Mouse (Mus musculus) adrenal gland, postnatal 14 days (tissue): ENCODE data around the gene Ptp4a2. TPM values are rescaled to one million over a fixed set of nuclear protein-coding genes. Genes with fewer than 3 reads are reported as not detected.

Experiments
- DNase-seq: peaks from one replicate; pipeline ENCODE4 v3.0.0; 2021; ENCODE audit warnings: mixed read lengths
- microRNA-seq, 2 experiments: library from miRNA; unstranded; fragments of <30 nt; microRNA quantifications; one replicate each; pipeline ENCODE4 v1.2.0; 2021
- total RNA-seq: library from RNA; stranded (reverse); gene quantifications from 2 replicates; pipeline ENCODE4 v1.2.3, GENCODE M21; 2021

Gene Ptp4a2
- total RNA-seq, 1 experiment from 2014 or later: 313 TPM

GRCm38 (mm10) chr4:129882555-129883293, 71.7 kb downstream of the Ptp4a2 start:
- peak; percentile 69 for DNase-seq

DNA sequence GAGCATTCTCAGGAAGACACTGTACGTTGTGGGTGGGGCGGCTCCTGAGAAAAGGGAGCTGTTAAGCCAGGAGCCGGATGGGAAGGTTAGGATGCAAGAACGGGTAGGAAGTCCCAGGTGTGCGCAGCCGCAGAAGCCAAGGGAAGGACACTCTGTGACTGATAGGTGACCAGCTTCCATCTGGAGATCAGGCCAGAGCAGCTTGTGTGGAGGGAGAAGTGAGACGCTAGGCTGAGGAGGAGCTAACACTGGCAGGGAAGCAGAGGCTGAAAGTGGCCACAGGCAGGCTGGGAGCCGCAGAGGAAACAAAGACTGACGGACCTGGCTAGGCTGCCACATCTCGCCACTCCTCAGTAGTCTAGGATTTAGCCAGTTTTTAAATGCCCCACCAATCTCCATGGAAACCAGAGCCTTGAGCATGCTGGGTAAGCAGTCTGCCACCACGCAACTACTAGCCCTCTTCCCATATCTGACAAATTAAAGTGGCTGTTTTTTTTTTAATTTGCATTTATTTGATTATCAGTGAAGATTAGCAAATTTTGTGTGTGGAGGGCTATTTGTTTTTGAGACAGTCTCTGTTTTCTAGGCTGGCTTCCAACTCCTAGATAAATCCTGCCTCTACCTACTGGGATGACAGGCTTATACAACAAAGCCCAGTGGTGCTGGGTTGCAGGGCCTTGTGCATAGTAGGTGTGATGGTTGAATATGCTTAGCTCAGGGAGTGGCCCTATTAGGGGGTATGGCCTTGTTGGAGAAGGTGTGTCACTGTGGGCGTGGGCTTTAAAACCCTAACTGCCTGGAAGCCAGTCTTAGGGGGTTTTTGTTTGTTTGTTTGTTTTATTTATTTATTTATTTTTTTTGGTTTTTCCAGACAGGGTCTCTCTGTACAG, 73.3 kb downstream of the Ptp4a2 start:
- no peak for DNase-seq

DNA sequence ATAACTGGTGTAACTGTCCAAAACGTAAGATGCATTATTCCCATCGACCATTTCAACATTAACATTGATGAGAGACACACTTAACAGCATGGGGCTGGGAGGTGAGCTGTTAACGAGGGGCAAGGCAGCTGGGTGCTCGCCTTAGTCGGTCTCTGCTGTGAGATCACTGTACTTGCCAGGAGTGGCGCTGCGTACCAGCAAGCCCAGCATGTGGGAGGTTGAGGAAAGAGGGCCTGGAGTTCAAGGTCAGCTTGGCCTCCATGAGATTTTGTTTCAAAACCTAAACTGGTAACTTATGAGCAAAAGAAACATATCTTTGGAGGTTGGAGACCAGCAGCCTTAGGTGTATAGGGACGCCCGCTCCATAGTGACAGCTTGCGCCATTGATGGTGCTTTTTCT, 78.6 kb downstream of the Ptp4a2 start:
- DNase-seq: no peak

GRCm38 (mm10) chr4:129890094-129890493, 79.1 kb downstream of the Ptp4a2 start:
- DNase-seq: no peak

- DNase-seq: peak; percentile 3
Observed at GRCm38 (mm10) chr4:129894861-129895260, 83.8 kb downstream of the Ptp4a2 start.

GRCm38 (mm10) chr4:129898815-129899214, 87.8 kb downstream of the Ptp4a2 start:
- DNase-seq: peak; percentile 0

Small RNA genes lying within 50 kb of the gene (microRNA-seq; reads per million reads assigned to microRNA genes)
- gene Gm28017: 0 reads per million in 2 experiments

Other genes with a start within 250 kb of the Ptp4a2 start
- 5.0 and 26.2 TPM in 2 replicates for gene Lck, start 237.6 kb upstream of the Ptp4a2 start, total RNA-seq
- 30.6 and 32.3 TPM in 2 replicates for gene Fam167b, start 232.7 kb upstream of the Ptp4a2 start, total RNA-seq
- gene Eif3i, start 210.6 kb upstream of the Ptp4a2 start, total RNA-seq: 175 and 187 TPM in 2 replicates
- gene Tmem234, start 210.6 kb upstream of the Ptp4a2 start, total RNA-seq: 82.6 and 89.8 TPM in 2 replicates
- gene Dcdc2b, start 197.0 kb upstream of the Ptp4a2 start, total RNA-seq: 0.75 and 1.4 TPM in 2 replicates
- gene Iqcc, start 192.1 kb upstream of the Ptp4a2 start, total RNA-seq: 26.7 and 34.9 TPM in 2 replicates
- 56.7 and 67.4 TPM in 2 replicates for gene Ccdc28b, start 187.3 kb upstream of the Ptp4a2 start, total RNA-seq
- gene Txlna, start 170.2 kb upstream of the Ptp4a2 start, total RNA-seq: 61.2 and 64.9 TPM in 2 replicates
- 80.6 and 81.7 TPM in 2 replicates for gene Kpna6, start 138.5 kb upstream of the Ptp4a2 start, total RNA-seq
- 11.6 and 12.9 TPM in 2 replicates for gene Tmem39b, start 114.4 kb upstream of the Ptp4a2 start, total RNA-seq
- 69.2 and 78.4 TPM in 2 replicates for gene Khdrbs1, start 68.9 kb upstream of the Ptp4a2 start, total RNA-seq
- 0.19 and 0.30 TPM in 2 replicates for gene Spocd1, start 118.0 kb downstream of the Ptp4a2 start, total RNA-seq
- 16.0 and 17.3 TPM in 2 replicates for gene Adgrb2, start 173.7 kb downstream of the Ptp4a2 start, total RNA-seq
- 20.0 and 21.3 TPM in 2 replicates for gene Col16a1, start 236.6 kb downstream of the Ptp4a2 start, total RNA-seq